In genomic region chr2:180952731-180953171, GRCm38 (mm10) we compare ENCODE assay signal across 8 mouse cellular contexts. TPM values are rescaled to one million over a fixed set of nuclear protein-coding genes. Genes with fewer than 3 reads are reported as not detected.
DNase-seq lines count a peak whose midpoint lies in the region.

No protein-coding gene starts in this region.

- DNase-seq in cerebellum, adult 9-10 months: peak; percentile 36
- no peak for DNase-seq in cerebellum, adult 8-10 months
- DNase-seq in right cerebral cortex, adult 18-20 months: peak; percentile 38
- DNase-seq in right cerebral cortex, postnatal 25 days: no peak
- peak; percentile 35 to 61 for DNase-seq in layer of hippocampus, adult 8-10 months (ENCODE audit: low spot score in 2 of 2)
- peak; percentile 30 to 41 for DNase-seq in right cerebral cortex, postnatal 36 days (ENCODE audit: low spot score in 2 of 2)
- DNase-seq in ovary, postnatal 10 days (ENCODE audit: low spot score): no peak
- DNase-seq in urinary bladder, postnatal 36 days (ENCODE audit: low spot score in 2 of 2): no peak

RNA-seq across cellular contexts. Expression of gene Nkain4, which starts 1.7 kb away (rescaled TPM):
- 10 to 100 TPM; 51.3 to 66.2 (median 57.5) TPM for total RNA-seq in layer of hippocampus, adult 8-10 months (2022)

RNA-seq across cellular contexts. Expression of gene Arfgap1, which starts 14.3 kb away (rescaled TPM):
- 100 to 1,000 TPM; 136 to 140 (median 137) TPM for total RNA-seq in layer of hippocampus, adult 8-10 months (2022)

RNA-seq across cellular contexts. Expression of gene Birc7, which starts 23.9 kb away (rescaled TPM):
- under 1 TPM in 3 of 4 experiments, not detected in 1; 0.27 to 0.48 (median 0.31) TPM for total RNA-seq in layer of hippocampus, adult 8-10 months (2022)

RNA-seq across cellular contexts. Expression of gene Ythdf1, which starts 32.0 kb away (rescaled TPM):
- 10 to 100 TPM; 53.7 to 57.3 (median 55.3) TPM for total RNA-seq in layer of hippocampus, adult 8-10 months (2022)

RNA-seq across cellular contexts. Expression of gene Col20a1, which starts 33.6 kb away (rescaled TPM):
- total RNA-seq in layer of hippocampus, adult 8-10 months (2022): 1 to 10 TPM; 2.8 to 5.5 (median 3.1) TPM

Comparison
In these comparisons a context has a peak if more than half of its experiments do, and no peak if none do; other contexts are left out.
1. DNase-seq: peak in cerebellum, adult 9-10 months (single experiment), right cerebral cortex, adult 18-20 months (single experiment), layer of hippocampus, adult 8-10 months (2 of 2) and right cerebral cortex, postnatal 36 days (2 of 2); none in cerebellum, adult 8-10 months (single experiment), right cerebral cortex, postnatal 25 days (single experiment), ovary, postnatal 10 days (single experiment) and urinary bladder, postnatal 36 days (0 of 2).